Mouse (Mus musculus) forebrain, embryonic 10.5 days (tissue): Measurements from ENCODE around the gene Cyp2t4. TPM values are rescaled to one million over a fixed set of nuclear protein-coding genes. Genes with fewer than 3 reads are reported as not detected.

Experiments
- DNase-seq: peaks from one replicate; pipeline ENCODE4 v3.0.0-alpha.2; 2017; ENCODE audit warnings: low spot score; ENCODE audit errors: extremely low spot score
- H3K27ac ChIP-seq: fragments of 300-500 bp; sonication (generic); 2 replicates; pipeline ENCODE4 v1.5.1; 2016; ENCODE audit warnings: mild to moderate bottlenecking
- H3K27me3 ChIP-seq: fragments of 300-500 bp; sonication (generic); 2 replicates; pipeline ENCODE4 v1.6.1; 2016; ENCODE audit warnings: mild to moderate bottlenecking; ENCODE audit not compliant: poor library complexity, severe bottlenecking
- H3K36me3 ChIP-seq: fragments of 300-500 bp; sonication (generic); replicated peaks from 2 replicates; pipeline ENCODE4 v1.6.1; 2016; ENCODE audit warnings: mild to moderate bottlenecking, moderate library complexity
- H3K4me1 ChIP-seq: fragments of 300-500 bp; sonication (generic); 2 replicates; pipeline ENCODE4 v1.6.1; 2016
- H3K4me3 ChIP-seq: fragments of 300-500 bp; sonication (generic); 2 replicates; pipeline ENCODE4 v1.5.1; 2016; ENCODE audit warnings: mild to moderate bottlenecking, moderate library complexity
- H3K9me3 ChIP-seq: fragments of 300-500 bp; sonication (generic); 2 replicates; pipeline ENCODE4 v1.6.1; 2016; ENCODE audit warnings: mild to moderate bottlenecking, moderate library complexity
- WGBS: fragments of 180-500 bp; shearing (Covaris S2); methylation state at CpG from one replicate; pipeline ENCODE4 v1.1.7; 2016; 5-methylcytosine and 5-hydroxymethylcytosine counted together
- polyA plus RNA-seq: library from polyadenylated mRNA; unstranded; fragments of >200 nt; fragmentation: Nextera tagmentation; extraction: Ambion mirVana; gene quantifications from 2 replicates; pipeline ENCODE4 v1.2.1, GENCODE M21; 2016

Gene Cyp2t4
- polyA plus RNA-seq: 0.12 and 0.16 TPM in 2 replicates

DNA sequence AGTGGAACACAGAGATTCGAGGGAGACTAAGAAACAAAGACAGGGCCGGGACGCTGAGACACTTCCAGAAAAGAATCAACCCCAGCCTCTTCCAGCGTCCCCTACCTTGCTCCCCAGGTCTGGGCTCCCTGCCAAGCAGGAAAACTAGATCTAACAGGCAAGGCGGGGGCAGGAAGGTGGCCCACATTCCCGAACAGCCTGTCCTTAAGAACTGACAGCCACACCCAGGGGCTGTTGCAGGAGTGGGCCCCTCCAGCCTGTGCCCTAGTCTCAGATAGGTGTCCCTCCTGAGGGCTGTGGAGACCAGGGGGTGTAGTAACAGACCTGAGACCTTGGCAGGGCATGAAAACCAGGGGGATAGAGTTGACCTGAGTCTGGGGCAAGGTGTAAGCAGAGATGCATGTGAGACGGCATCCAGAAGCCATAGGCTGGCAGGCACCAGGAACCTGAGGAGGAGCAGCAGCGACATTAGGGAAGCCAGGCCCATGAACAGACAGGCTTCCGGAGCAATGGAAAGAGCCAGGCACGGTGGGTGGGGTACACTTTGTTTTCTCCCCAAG lies at the start of gene Cyp2t4:
Gene Cyp2t4 (plus strand): TSS at position 510 of the 560 bp plus-strand sequence.
- Histone ChIP-seq H3K4me1 (no peaks in the 10 kb centered on the region), H3K27ac (no peak within 1 kb of the TSS), H3K9me3 (0 out of 2 replicates have a peak, but pooled peaks cover 4% of the 10 kb centered on the region), H3K36me3 (peaks cover 16% of the 10 kb centered on the region), H3K4me3 (no peak within 1 kb of the TSS), H3K27me3 (no peaks in the 10 kb centered on the region)
- WGBS: 88% methylated on average over 10 of the region's 10 CpGs
- DNase-seq: no peak

DNA sequence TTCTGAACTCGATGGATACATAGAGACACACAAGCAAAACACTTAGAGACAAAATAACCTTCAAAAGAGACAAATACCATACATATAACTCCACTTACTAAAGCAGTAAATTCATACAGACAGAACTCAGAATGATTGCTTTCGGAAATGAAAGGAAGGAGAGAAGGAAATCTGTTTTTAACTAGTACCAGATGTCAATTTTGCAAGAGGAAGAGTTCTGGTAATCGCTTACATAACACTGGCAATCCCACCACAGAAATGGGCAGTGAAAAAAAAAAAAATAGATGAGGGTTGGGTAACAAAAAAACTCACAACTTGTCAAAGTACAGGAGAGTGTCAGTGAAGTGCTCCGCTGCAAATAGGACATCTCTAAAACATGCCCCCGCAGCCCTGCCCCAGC lies 48.6 kb upstream of the Cyp2t4 start:
- no peak overlapping the region for H3K4me3 ChIP-seq
- no peaks in the 10 kb centered on the region for H3K36me3 ChIP-seq
- 71% methylated on average over 5 of the region's 5 CpGs for WGBS
- no peaks in the 10 kb centered on the region for H3K4me1 ChIP-seq
- no peak overlapping the region for H3K27ac ChIP-seq
- H3K27me3 ChIP-seq: no peaks in the 10 kb centered on the region
- H3K9me3 ChIP-seq: peaks cover 18% of the 10 kb centered on the region
- no peak for DNase-seq

DNA sequence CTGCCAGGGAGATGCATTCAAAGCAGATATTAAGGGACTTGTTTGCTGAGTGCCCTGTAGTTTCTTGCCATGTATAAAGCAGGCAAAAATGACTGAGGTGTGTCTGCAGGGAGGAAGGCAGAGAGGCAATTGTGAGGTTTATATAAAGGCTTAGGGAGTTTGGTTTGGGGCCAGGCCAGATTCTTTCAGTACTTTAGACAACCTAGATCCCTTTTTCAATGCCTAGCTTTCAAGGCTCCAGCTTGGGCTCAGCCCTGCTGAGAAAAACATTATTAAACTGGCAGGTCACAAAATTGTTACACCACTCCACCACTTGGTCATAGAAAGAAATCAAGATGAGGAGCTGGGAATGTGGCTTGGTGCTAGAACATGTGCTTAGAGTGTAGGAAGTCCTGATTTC lies 43.2 kb upstream of the Cyp2t4 start:
- peaks cover 18% of the 10 kb centered on the region for H3K9me3 ChIP-seq
- H3K27me3 ChIP-seq: no peaks in the 10 kb centered on the region
- H3K27ac ChIP-seq: no peak overlapping the region
- DNase-seq: no peak
- no peak overlapping the region for H3K4me3 ChIP-seq
- H3K36me3 ChIP-seq: no peaks in the 10 kb centered on the region
- no peaks in the 10 kb centered on the region for H3K4me1 ChIP-seq

GRCm38 (mm10) chr7:27111038-27111437 lies 42.5 kb upstream of the Cyp2t4 start:
- 100% methylated on average over 1 of the region's 1 CpGs for WGBS

GRCm38 (mm10) chr7:27111987-27112386 lies 41.5 kb upstream of the Cyp2t4 start:
- Histone ChIP-seq H3K9me3 (peaks cover 18% of the 10 kb centered on the region), H3K4me3 (no peak overlapping the region), H3K27ac (no peak overlapping the region), H3K27me3 (no peaks in the 10 kb centered on the region), H3K4me1 (no peaks in the 10 kb centered on the region), H3K36me3 (no peaks in the 10 kb centered on the region)
- no peak for DNase-seq
- WGBS: 74% methylated on average over 3 of the region's 3 CpGs

More at GRCm38 (mm10) chr7:27111038-27111437, 42.5 kb upstream of the Cyp2t4 start:
- H3K4me3 ChIP-seq: no peak overlapping the region
- peaks cover 18% of the 10 kb centered on the region for H3K9me3 ChIP-seq
- no peaks in the 10 kb centered on the region for H3K4me1 ChIP-seq
- no peaks in the 10 kb centered on the region for H3K27me3 ChIP-seq
- H3K36me3 ChIP-seq: no peaks in the 10 kb centered on the region
- no peak for DNase-seq
- H3K27ac ChIP-seq: no peak overlapping the region

- H3K9me3 ChIP-seq: no peaks in the 10 kb centered on the region
- H3K4me3 ChIP-seq: no peak overlapping the region
- no peak overlapping the region for H3K27ac ChIP-seq
- H3K27me3 ChIP-seq: no peaks in the 10 kb centered on the region
- H3K36me3 ChIP-seq: no peaks in the 10 kb centered on the region
- no peak for DNase-seq
- 78% methylated on average over 4 of the region's 4 CpGs for WGBS
- no peaks in the 10 kb centered on the region for H3K4me1 ChIP-seq
Observed at GRCm38 (mm10) chr7:27118033-27118511, 35.4 kb upstream of the Cyp2t4 start.

DNA sequence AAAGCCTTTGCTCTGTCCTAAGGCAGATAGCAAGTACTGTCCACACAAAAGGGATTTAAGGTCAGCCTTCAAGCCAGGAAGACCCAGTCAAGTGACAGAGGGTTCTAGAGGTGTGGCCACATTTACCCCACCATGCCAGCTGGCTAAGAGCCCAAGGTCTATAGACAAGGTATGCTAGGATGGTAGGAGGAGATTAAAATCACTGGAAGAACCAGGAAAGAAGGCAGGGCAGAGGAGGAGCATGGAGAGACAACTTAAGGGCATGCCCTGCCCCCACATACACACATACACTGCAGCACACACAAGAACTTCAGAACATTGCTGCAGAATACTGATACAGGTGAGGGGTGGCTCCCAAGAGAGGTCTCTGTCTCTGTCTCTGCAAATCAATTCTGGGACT lies 33.8 kb upstream of the Cyp2t4 start, which contains the start of gene Cyp2f2:
Gene Cyp2f2 (plus strand): TSS at position 234 of the 400 bp plus-strand sequence.
- Histone ChIP-seq H3K27me3 (no peaks in the 10 kb centered on the region), H3K4me3 (no peak within 1 kb of the TSS), H3K36me3 (no peaks in the 10 kb centered on the region), H3K9me3 (no peaks in the 10 kb centered on the region), H3K4me1 (no peaks in the 10 kb centered on the region), H3K27ac (no peak within 1 kb of the TSS)
- DNase-seq: no peak

DNA sequence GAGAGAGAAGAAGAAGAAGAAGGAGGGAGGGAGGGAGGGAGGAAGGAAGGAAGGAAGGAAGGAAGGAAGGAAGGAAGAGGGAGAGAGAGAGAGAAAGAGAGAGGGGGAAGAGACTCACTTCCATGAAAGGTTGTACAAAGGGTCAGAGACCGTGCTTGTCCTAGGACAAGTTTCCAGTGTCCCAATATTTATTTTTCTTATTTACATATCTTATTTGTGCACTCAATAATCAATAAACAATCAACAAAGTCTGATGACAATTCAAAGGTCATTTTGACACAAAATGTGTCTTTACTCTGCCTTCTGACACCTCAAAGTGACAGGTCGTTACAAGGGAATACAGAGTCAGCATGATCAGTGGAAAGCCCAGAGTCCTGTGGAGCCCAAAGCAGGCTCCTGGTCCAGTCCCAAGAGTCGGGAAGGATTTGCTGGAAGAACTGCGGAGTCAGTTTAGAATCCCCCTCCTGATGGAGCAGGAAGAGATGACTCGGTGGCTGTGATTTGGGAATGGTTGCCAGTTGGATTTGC lies 29.1 kb upstream of the Cyp2t4 start:
- H3K4me1 ChIP-seq: no peaks in the 10 kb centered on the region
- no peaks in the 10 kb centered on the region for H3K36me3 ChIP-seq
- 79% methylated on average over 5 of the region's 5 CpGs for WGBS
- no peaks in the 10 kb centered on the region for H3K9me3 ChIP-seq
- DNase-seq: no peak
- H3K27ac ChIP-seq: no peak overlapping the region
- H3K27me3 ChIP-seq: no peaks in the 10 kb centered on the region
- no peak overlapping the region for H3K4me3 ChIP-seq

GRCm38 (mm10) chr7:27124969-27125368 lies 28.5 kb upstream of the Cyp2t4 start:
- no peak overlapping the region for H3K4me3 ChIP-seq

GRCm38 (mm10) chr7:27128162-27128561 lies 25.4 kb upstream of the Cyp2t4 start:
- H3K4me3 ChIP-seq: no peak overlapping the region
- H3K27ac ChIP-seq: no peak overlapping the region
- H3K9me3 ChIP-seq: peaks cover 6% of the 10 kb centered on the region; the same call in 1 of the 2 replicates
- no peaks in the 10 kb centered on the region for H3K27me3 ChIP-seq
- no peaks in the 10 kb centered on the region for H3K4me1 ChIP-seq
- DNase-seq: no peak
- 54% methylated on average over 3 of the region's 3 CpGs for WGBS
- no peaks in the 10 kb centered on the region for H3K36me3 ChIP-seq

More at GRCm38 (mm10) chr7:27124969-27125368, 28.5 kb upstream of the Cyp2t4 start:
- no peaks in the 10 kb centered on the region for H3K27me3 ChIP-seq
- H3K4me1 ChIP-seq: no peaks in the 10 kb centered on the region
- no peak overlapping the region for H3K27ac ChIP-seq
- no peaks in the 10 kb centered on the region for H3K9me3 ChIP-seq
- DNase-seq: no peak
- WGBS: 82% methylated on average over 4 of the region's 4 CpGs
- H3K36me3 ChIP-seq: no peaks in the 10 kb centered on the region

DNA sequence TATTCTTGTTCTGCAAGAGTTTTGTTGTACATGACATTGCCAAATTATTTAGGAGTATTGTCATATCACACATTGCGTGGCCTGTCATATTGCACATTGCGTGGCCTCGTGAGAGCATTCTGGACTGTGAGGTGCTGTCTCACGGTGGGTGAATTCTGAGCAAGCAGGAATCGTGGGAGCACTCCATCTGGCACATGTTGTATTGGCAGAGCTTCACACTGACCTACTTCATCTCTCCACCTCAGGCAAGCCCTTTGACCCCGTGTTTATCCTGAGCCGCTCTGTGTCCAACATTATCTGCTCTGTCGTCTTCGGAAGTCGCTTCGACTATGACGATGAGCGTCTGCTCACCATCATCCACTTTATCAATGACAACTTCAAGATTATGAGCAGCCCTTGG lies 24.6 kb upstream of the Cyp2t4 start:
- Histone ChIP-seq H3K36me3 (no peaks in the 10 kb centered on the region), H3K27me3 (no peaks in the 10 kb centered on the region), H3K4me1 (no peaks in the 10 kb centered on the region), H3K27ac (no peak overlapping the region), H3K4me3 (no peak overlapping the region), H3K9me3 (peaks cover 6% of the 10 kb centered on the region; the same call in 1 of the 2 replicates)
- WGBS: 92% methylated on average over 13 of the region's 13 CpGs
- DNase-seq: no peak

- Histone ChIP-seq H3K27me3 (no peaks in the 10 kb centered on the region), H3K9me3 (peaks cover 6% of the 10 kb centered on the region; the same call in 1 of the 2 replicates), H3K4me1 (no peaks in the 10 kb centered on the region), H3K4me3 (no peak overlapping the region), H3K27ac (no peak overlapping the region), H3K36me3 (no peaks in the 10 kb centered on the region)
- WGBS: 91% methylated on average over 12 of the region's 12 CpGs
- DNase-seq: no peak
Observed at GRCm38 (mm10) chr7:27129811-27130210, 23.7 kb upstream of the Cyp2t4 start.

DNA sequence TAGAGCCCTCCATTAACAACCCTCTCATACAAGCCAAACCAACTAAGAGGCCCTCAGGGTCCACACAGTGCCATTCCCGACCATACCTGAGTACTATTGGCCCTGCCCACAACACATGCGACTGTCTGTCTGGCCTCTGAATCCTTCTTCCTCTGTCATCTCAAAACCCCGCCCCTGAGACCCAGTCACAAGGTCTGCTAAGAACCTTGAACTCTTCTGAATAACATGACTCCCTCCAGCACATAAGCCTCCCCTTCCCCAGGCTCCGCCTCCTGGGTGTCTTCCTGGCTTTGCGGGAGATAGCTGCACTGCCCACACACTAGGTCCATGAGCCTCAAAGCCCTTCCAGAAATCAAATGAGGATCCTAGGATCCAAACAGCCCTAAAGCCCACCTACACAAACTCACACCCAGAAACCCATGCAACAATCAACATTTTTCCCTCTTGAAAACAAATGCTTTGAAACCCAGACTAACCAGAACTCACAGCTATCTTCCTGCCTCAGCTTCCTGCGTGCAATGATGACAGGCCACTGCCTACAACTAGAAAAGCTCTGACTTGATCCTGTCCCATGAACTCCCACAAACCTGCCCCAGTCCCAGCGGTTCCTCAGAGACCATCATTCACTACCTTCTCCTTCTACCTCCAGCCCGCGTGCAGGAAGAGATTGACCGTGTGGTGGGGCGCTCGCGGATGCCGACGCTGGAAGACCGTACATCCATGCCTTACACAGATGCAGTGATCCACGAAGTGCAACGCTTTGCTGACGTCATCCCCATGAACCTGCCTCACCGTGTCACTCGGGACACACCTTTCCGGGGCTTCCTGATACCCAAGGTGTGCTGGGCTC lies 22.8 kb upstream of the Cyp2t4 start:
- DNase-seq: no peak
- H3K27ac ChIP-seq: no peak overlapping the region
- H3K4me1 ChIP-seq: no peaks in the 10 kb centered on the region
- H3K4me3 ChIP-seq: no peak overlapping the region
- no peaks in the 10 kb centered on the region for H3K36me3 ChIP-seq
- H3K9me3 ChIP-seq: peaks cover 6% of the 10 kb centered on the region; the same call in 1 of the 2 replicates
- WGBS: 90% methylated on average over 22 of the region's 22 CpGs
- H3K27me3 ChIP-seq: no peaks in the 10 kb centered on the region
